Mouse (Mus musculus) megakaryocyte, embryonic 14.5 days (primary cell): ENCODE results near the gene Skil.

Experiments used
- FLI1 ChIP-seq: IDR thresholded peaks from 2 replicates; pipeline ENCODE4 v1.6.1; 2012; ENCODE audit warnings: low read length, inconsistent platforms, mixed read lengths
- GATA1 ChIP-seq: IDR thresholded peaks from 3 replicates; pipeline ENCODE4 v1.6.1; 2012; ENCODE audit warnings: mixed read lengths, low read length, inconsistent platforms, borderline replicate concordance

GRCm38 (mm10) chr3:31068482-31068881, 26.4 kb upstream of the Skil start:
- TF ChIP-seq GATA1 (no peak), FLI1 (no peak)
